Mouse (Mus musculus) cerebral cortex, adult 2 months (tissue): ENCODE data around the gene Atg4d.

Experiments
- WGBS: fragments of 180-500 bp; shearing (Covaris S2); methylation state at CpG from one replicate; pipeline ENCODE4 v1.1.7; 2018; 5-methylcytosine and 5-hydroxymethylcytosine counted together

The Atg4d gene

DNA sequence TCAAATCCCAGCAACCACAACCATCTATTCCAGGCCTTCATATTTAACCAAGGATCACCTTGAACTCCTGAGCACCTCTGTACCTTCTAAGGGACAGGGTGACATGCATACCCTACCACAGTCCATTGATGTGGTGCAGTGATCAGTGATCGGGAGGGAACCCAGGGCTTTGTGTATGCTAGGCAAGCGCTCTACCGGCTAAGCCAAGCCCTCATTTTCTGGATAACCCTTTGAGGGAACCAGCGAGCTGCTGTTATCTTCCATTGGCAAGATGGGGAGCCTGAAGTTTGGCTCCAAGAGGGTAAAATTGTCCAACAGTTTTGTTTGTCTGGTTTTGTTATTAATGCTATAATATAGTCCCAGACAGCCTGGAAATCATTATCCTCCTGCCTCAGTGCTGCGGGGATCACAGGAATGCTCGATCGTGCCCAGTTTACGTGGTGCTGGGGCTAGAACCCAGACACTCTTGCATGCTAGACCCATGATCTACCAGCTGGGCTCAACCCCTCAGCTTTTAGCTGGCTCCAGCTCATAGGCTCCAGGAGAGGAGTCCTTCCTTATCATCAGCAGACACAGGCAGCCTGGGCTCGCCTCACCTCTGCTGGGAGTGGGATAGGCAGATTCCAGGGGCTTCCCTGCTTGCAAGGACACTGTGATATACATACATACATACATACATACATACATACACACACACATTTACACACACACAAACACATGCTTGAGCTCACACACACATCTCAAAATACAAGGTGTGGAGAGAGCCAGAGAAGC, 49.5 kb downstream of the Atg4d start:
- 95% methylated on average over 9 of the region's 9 CpGs for WGBS

DNA sequence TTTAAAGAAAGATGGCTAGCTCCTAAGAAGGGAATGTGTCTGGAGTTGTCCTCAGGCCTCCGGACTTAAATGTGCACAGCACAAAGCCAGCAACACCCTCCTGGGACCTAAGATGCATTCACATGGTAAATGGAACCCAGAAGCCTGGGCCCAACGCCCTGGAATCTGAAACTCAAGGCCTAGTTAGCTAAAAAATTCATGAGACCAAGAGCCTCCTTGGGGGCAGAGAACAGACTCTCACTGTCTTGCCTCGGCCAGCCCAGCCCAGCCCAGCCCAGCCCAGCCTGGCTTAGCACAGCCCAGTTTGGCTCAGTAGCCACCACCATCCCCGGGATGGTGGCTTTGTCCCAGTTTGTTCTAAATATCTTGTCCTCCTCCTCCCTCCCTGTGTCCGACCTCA, 50.3 kb downstream of the Atg4d start:
- WGBS: 64% methylated on average over 5 of the region's 5 CpGs

DNA sequence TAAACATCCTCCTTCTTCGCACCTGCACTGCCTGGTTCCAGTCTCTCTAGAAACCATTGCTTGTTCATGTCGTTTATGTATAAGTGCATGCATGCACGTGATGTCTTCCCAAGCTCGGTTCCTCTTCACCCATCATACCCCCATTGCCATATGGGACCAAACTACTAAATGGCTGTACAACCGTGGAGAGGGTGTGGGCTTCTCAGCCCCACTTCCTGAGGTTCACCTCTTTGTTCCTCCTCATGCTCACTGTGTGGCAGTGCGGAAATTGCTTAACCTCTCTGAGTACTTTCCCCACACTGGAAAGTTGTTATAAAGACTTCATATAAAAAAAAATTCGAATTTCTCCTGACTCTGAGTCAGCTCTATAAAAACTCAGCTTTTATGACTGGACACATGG, 51.6 kb downstream of the Atg4d start:
- WGBS: 80% methylated on average over 7 of the region's 7 CpGs

DNA sequence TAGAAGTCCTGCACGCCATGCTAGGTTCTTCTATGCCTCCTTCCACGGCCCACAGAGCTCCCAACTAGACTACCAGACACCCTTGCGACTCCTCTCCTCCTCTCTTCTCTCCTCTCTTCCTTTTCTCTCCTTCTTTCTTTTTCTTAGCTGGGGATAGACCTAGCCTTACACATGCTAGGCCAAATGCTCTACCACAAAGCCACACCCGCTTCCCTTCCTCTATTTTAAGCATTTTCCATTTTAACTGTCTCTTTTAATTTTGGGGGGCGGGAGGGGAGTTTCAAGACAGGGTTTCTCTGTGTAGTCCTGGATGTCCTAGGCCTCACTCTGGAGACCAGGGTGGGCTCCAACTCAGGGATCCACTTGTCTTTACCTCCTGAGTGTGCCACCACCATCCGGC, 53.7 kb downstream of the Atg4d start:
- WGBS: 94% methylated on average over 6 of the region's 6 CpGs

DNA sequence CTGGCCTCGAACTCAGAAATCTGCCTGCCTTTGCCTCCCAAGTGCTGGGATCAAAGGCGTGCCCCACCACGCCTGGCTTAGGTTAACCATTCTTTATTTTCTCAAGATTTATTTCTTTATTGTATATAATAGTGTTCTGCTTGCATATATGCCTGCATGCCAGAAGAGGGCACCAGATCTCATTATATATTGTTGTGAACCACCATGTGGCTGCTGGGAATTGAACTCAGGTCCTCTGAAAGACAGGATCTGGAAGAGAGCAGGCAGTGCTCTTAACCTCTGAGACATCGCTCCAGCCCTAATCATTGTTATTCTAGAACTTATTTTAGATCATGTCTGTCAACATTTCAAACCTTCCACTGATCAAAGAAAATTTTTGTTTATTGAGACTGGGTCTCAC, 54.4 kb downstream of the Atg4d start:
- 93% methylated on average over 4 of the region's 4 CpGs for WGBS

DNA sequence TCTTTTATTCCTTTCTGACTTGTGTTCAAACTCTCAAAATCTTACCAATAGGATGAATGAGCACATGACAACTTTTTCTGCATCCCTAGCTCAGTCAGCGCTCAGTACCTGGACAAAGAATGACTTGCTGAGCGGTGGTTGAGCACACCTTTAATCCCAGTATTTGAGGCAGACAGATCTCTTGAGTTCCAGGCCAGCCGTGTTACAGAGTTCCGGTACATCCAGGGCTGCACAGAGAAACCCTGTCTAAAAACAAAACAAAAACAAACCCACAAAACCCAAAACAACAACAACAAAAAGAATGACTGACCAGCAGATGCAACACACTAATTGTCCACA, 55.2 kb downstream of the Atg4d start:
- 16% methylated on average over 4 of the region's 4 CpGs for WGBS

DNA sequence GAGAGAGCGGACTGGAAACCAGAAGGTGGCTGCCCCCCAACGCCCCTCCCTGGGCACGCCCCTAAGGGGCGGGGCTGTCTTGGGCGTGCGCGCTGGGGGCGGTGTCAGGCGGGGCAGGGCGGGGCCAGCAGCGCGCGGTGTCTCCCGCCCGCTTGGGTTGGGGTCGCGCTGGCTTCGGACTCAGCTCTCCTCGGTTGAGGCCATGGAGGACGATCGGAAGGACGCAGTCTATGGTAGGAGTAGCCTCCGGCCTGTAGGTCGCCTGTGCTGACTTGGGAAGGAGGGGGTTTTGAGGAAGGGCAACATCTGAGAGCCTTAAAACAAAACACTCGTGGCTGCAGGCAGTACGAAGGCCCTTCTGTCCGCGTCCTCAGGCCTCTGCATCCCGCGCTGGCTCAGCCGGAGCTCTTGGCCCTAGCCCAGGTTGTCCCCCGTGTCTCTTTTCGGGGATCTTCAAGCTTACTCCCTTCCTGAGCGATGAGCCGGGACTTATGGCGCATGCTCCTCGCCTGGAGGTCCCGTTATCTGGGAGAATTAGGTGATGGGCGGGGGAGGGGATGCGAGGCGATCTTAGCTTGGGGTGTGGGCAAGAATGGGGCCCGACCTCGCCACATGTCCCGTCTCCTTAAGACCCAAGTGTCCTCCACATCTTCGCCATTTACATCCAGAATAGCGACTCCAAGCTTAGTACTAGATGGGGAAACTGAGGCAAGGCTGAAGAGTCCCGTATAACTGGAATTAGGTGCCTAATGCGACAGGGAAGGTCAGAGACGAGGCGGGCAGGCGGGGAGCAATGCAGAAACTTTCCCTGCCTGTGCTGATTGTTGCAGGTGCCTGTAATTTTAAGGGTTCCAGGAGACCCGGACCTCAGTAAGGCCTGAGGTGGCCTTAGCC, 55.8 kb downstream of the Atg4d start, which contains the start of gene Slc44a2:
TSS of gene Slc44a2 (plus strand) at position 80 of the 894 bp plus-strand sequence.
- 1% methylated on average over 52 of the region's 52 CpGs for WGBS

DNA sequence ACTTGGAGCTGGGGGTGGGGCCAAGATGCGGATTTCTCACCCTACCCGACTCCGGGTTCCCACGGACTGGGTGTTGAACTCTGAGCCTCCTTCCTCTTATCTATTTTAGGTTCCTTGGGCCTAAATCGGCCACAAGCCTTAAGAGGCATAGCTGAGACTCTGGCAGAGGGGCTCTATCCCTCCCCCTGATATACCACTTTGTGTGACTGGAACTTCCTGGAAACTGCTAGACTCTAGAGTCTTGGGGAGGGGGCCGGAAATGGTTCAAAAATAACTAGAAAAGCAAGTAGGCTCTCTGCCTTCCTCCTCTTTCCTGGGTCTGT, 56.4 kb downstream of the Atg4d start:
- WGBS: 9% methylated on average over 6 of the region's 6 CpGs

DNA sequence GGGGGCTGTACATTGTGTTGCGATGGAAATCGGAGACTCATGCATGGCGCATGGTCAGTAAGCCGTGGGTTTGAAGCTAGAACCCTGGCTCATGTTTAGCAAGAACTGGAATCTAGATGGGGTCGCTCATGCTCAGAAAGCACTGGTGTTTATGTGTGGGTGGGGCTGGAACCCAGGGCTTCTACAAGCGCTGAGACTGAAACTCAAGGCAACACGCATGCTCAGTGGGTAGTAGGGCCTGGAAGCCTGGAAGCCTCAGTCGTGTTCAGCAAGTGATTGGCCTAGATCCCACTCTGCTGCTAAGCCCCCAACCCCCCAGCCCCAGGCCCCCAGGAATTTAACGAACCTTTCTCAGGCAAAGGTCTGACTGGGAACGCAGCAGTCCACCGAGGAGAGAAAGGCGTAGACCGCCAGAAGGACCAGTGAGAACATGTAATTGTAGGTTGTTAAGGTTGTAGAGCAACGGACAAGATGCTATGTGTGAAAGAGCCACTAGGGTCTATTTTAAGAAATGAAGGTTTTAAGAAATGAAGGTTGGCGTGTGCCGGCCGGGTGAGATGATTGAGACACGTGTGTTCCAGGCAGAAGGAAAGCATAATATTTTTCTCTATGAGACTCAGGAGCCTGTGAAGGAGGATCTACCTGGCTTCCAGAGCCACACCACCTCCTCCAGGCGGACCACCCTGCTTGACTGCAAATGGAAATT, 57.3 kb downstream of the Atg4d start:
- 48% methylated on average over 19 of the region's 19 CpGs for WGBS

DNA sequence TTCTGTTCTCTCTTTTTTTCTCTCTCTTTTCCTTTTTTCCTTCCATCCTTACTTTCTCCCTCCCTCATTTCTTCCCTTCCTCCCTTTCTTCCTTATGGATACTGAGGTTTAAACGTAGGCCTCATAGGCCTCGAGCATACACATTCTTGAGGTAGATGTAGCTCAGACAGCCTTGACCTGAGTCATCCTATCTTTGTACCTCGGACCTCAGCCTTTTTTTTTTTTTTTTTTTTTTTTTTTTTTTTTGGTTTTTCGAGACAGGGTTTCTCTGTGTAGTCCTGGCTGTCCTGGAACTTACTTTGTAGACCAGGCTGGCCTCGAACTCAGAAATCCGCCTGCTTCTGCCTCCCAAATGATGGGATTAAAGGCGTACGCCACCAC, 57.8 kb downstream of the Atg4d start:
- WGBS: 83% methylated on average over 8 of the region's 8 CpGs

DNA sequence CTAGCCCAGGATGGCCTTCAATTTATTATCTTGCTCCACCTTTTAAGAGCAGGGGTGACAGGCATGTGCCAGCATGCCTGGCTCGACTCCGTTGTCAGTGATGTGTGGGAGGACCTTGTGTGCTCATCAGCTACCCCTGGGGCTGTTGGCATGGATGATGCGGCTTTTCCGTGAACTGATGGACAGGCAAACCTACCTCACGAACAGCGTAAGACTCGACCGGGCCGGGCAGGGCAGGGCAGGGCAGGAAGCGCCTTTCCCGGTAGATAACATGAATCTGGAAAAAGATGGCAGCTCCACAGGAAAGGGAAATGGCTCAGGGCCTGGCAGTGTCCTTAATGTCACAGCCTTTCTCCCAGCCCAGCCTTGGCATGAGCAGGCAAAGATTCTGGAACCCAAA, 59.2 kb downstream of the Atg4d start:
- whole genome bisulfite sequencing: 84% methylated on average over 11 of the region's 11 CpGs
